Mouse (Mus musculus): ENCODE data around the gene Capn13.

GRCm38 (mm10) chr17:73393361-73393760 is 7.3 kb downstream of the Capn13 start:
- TF ChIP-seq ETS1 (IDR thresholded peaks at IDR 0.05; ENCODE audit: low read depth, low read length) (no peak), POLR2A (IDR thresholded peaks at IDR 0.05; ENCODE audit: control insufficient read depth in 1 of 2, insufficient read depth in 1 of 2, low read depth in 1 of 2, low read length in 2 of 2, poor library complexity in 1 of 2) (no peak), EP300 (IDR thresholded peaks at IDR 0.05; ENCODE audit: low read depth in 1 of 2, low read length in 2 of 2) (no peak), CTCF (IDR thresholded peaks at IDR 0.05 in 2 of 3, conservative IDR thresholded peaks at IDR 0.05 in 1 of 3; ENCODE audit: control insufficient read depth in 1 of 3, insufficient read depth in 1 of 3, low read depth in 2 of 3, low read length in 3 of 3, poor library complexity in 1 of 3, severe bottlenecking in 1 of 3) (no peak), ZKSCAN1 (IDR thresholded peaks at IDR 0.05; ENCODE audit: low read depth, low read length) (no peak), UBTF (IDR thresholded peaks at IDR 0.05; ENCODE audit: borderline replicate concordance, insufficient read depth, low read depth, low read length) (no peak), RCOR1 (IDR thresholded peaks at IDR 0.05; ENCODE audit: low read depth, low read length) (no peak), HCFC1 (IDR thresholded peaks at IDR 0.05; ENCODE audit: low read depth, low read length) (no peak), NRF1 (IDR thresholded peaks at IDR 0.05; ENCODE audit: insufficient read depth, low read depth, low read length, poor library complexity, severe bottlenecking) (no peak), RAD21 (IDR thresholded peaks at IDR 0.05; ENCODE audit: low read depth, low read length) (no peak), JUND (IDR thresholded peaks at IDR 0.05; ENCODE audit: low read depth, low read length) (no peak), USF2 (IDR thresholded peaks at IDR 0.05; ENCODE audit: borderline replicate concordance in 1 of 2, insufficient read depth in 1 of 2, low read depth in 1 of 2, low read length in 2 of 2) (no peak), BHLHE40 (IDR thresholded peaks at IDR 0.05; ENCODE audit: borderline replicate concordance, low read depth, low read length) (no peak)

All from MEL (cell line).